Mouse (Mus musculus) kidney, adult 2 months (tissue): ENCODE measurements around the gene Cope. TPM values are rescaled to one million over a fixed set of nuclear protein-coding genes. Genes with fewer than 3 reads are reported as not detected.
A peak's percentile ranks its signal among the peaks of the same experiment; 100 is the strongest.

Experiments
- DNase-seq: peaks from one replicate; pipeline ENCODE4 v3.0.0; 2021
- H3K27ac ChIP-seq: fragments of 200-500 bp; 2 replicates; pipeline ENCODE4 v1.5.1; 2012; ENCODE audit warnings: low read depth, low read length, control low read depth, inconsistent platforms; ENCODE audit not compliant: insufficient read depth
- H3K27me3 ChIP-seq: fragments of 200-500 bp; replicated peaks from 2 replicates; pipeline ENCODE4 v1.6.1; 2012; ENCODE audit warnings: mild to moderate bottlenecking, moderate library complexity, low read length, inconsistent platforms; ENCODE audit not compliant: control insufficient read depth, insufficient read depth
- H3K36me3 ChIP-seq: fragments of 200-500 bp; 2 replicates; pipeline ENCODE4 v1.6.1; 2012; ENCODE audit warnings: mild to moderate bottlenecking, moderate library complexity, low read length, inconsistent platforms; ENCODE audit not compliant: control insufficient read depth, insufficient read depth
- H3K4me1 ChIP-seq: fragments of 200-500 bp; 2 replicates; pipeline ENCODE4 v1.6.1; 2011; ENCODE audit warnings: low read length; ENCODE audit not compliant: control insufficient read depth, insufficient read depth
- H3K4me3 ChIP-seq: fragments of 200-500 bp; 2 replicates; pipeline ENCODE4 v1.5.1; 2011; ENCODE audit warnings: mild to moderate bottlenecking, low read depth, low read length, control low read depth; ENCODE audit not compliant: insufficient read depth
- CTCF ChIP-seq: fragments of 200-500 bp; conservative IDR thresholded peaks from 2 replicates; pipeline ENCODE4 v1.5.1; 2011; ENCODE audit warnings: low read depth, mild to moderate bottlenecking, control low read depth, low read length, moderate library complexity, mixed read lengths; ENCODE audit not compliant: insufficient read depth, insufficient read length
- POLR2A ChIP-seq: fragments of 200-500 bp; IDR thresholded peaks from one replicate; pipeline ENCODE4 v1.6.1; 2011; ENCODE audit warnings: low read depth, low read length, control low read depth
- WGBS: fragments of 180-500 bp; shearing (Covaris S2); methylation state at CpG from one replicate; pipeline ENCODE4 v1.1.7; 2018; 5-methylcytosine and 5-hydroxymethylcytosine counted together
- polyA plus RNA-seq: library from polyadenylated mRNA; depleted of rRNA; stranded (reverse); fragments of >200 nt; gene quantifications from 2 replicates; pipeline ENCODE4 v1.2.3, GENCODE M21; 2012

Gene Cope
- polyA plus RNA-seq, 1 experiment, result 277 TPM

DNA sequence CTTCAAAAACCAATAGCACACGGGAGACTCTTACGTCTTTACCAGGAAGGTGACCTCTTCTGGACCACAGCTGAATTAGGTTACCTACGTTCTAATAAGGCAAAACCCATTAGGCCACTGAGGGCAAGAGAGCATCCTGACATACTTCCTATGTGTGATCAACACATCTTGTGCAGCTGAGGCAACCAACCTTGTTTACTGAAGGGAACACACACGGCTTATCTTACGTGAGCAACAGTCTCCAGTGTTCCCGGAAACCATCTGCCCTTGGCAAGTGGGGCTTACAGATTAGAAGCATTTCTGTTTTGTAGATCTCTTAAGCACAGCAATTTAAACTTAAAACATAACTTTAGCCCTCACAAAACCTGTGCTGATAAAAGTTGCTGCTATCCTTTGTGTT lies 25.2 kb downstream of the Cope start:
- TF ChIP-seq CTCF (no peak), POLR2A (no peak)
- Histone ChIP-seq H3K27ac (no peak overlapping the region), H3K36me3 (peaks cover 3% of the 10 kb centered on the region; the same call in 1 of the 2 replicates), H3K27me3 (no peaks in the 10 kb centered on the region), H3K4me1 (no peaks in the 10 kb centered on the region), H3K4me3 (no peak overlapping the region)
- DNase-seq, result no peak
- 96% methylated on average over 6 of the region's 6 CpGs for WGBS

- Histone ChIP-seq H3K27ac (no peak within 1 kb of the TSS), H3K4me3 (no peak within 1 kb of the TSS), H3K27me3 (no peaks in the 10 kb centered on the region), H3K36me3 (peaks cover 3% of the 10 kb centered on the region; the same call in 1 of the 2 replicates), H3K4me1 (no peaks in the 10 kb centered on the region)
- no peak for DNase-seq
- TF ChIP-seq CTCF, result no peak
- TF ChIP-seq POLR2A, result no peak
- WGBS, result 43% methylated on average over 14 of the region's 14 CpGs
These were observed 27.0 kb downstream of the Cope start, which contains the start of gene Gdf1 for GRCm38 (mm10) chr8:70329124-70329834. Gene Gdf1 (plus strand): TSS chr8:70329817.

DNA sequence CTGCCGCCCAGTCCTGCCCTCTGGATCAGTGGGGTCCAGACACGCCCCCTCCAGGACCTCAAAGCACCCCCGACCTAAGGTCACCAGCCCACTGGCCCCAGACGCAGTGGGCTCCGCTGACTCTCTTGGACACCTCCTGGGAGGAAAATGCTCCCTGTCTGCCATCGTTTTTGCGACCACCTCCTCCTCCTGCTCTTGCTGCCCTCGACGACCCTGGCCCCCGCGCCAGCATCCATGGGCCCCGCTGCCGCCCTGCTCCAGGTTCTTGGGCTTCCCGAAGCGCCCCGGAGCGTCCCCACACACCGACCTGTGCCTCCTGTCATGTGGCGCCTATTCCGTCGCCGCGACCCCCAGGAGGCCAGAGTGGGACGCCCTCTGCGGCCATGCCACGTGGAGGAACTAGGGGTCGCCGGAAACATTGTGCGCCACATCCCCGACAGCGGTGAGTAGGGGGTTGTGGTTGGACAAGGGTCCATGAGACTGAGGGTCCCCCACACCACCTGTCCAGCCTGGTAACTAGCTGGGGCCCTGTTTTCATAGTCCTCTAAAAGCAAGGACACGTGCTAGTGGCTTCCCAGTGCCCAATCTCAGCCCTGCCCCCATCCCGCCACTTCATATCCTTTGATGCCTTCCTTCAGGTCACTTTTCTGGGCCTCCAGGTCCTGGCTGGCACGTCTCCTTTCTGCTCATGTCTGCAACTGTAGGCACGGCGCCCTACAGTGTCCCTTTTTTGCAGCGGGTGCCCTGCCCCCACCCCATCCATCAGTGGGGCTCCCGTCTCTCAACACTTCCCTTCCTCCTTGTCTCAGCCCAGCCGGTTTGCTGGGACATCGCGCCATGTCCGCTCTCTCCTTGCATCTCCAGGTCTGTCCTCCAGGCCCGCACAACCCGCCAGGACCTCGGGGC lies 27.8 kb downstream of the Cope start:
- TF ChIP-seq CTCF, result no peak
- TF ChIP-seq POLR2A, result no peak
- DNase-seq, result no peak
- Histone ChIP-seq H3K27ac (no peak overlapping the region), H3K4me3 (no peak overlapping the region), H3K27me3 (no peaks in the 10 kb centered on the region), H3K36me3 (peaks cover 3% of the 10 kb centered on the region), H3K4me1 (no peaks in the 10 kb centered on the region)
- 26% methylated on average over 45 of the region's 45 CpGs for WGBS

GRCm38 (mm10) chr8:70330741-70331364 lies 28.5 kb downstream of the Cope start:
- 55% methylated on average over 53 of the region's 53 CpGs for WGBS
- H3K27ac ChIP-seq, result no peak overlapping the region

DNA sequence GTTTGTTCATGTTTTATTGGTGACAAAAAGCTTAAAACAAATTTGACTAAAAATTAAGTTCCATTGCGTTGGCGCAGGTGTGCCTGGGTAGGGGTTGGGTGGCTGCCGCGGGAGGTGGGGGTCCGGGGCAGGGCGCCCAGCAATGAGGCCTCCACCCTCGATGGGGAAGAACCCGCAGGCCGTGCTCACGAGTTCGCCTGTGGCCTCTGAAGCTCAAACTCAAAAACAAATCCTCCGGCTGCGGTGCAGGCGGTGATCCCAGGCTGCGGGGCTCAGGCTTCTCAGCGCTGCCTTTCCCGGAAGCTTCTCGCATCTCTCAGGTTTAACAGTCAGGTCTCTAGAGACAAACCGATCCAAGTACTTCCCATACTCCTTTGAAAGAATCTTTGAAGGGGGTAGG lies 29.2 kb downstream of the Cope start:
- Histone ChIP-seq H3K27ac (no peak overlapping the region), H3K4me3 (no peak overlapping the region), H3K27me3 (no peaks in the 10 kb centered on the region), H3K4me1 (no peaks in the 10 kb centered on the region), H3K36me3 (peaks cover 3% of the 10 kb centered on the region)
- WGBS, result 93% methylated on average over 19 of the region's 19 CpGs
- DNase-seq, result no peak
- TF ChIP-seq CTCF (no peak), POLR2A (no peak)

More at GRCm38 (mm10) chr8:70330741-70331364, 28.5 kb downstream of the Cope start:
- no peaks in the 10 kb centered on the region for H3K27me3 ChIP-seq
- no peaks in the 10 kb centered on the region for H3K4me1 ChIP-seq
- no peak overlapping the region for H3K4me3 ChIP-seq
- TF ChIP-seq CTCF (no peak; the same call in 1 of the 2 replicates), POLR2A (no peak)
- DNase-seq, result no peak
- peaks cover 3% of the 10 kb centered on the region for H3K36me3 ChIP-seq

- peak; percentile 49 for DNase-seq
- Histone ChIP-seq H3K36me3 (peaks cover 3% of the 10 kb centered on the region), H3K27ac (no peak overlapping the region), H3K27me3 (no peaks in the 10 kb centered on the region), H3K4me3 (no peak overlapping the region), H3K4me1 (no peaks in the 10 kb centered on the region)
- 52% methylated on average over 41 of the region's 41 CpGs for WGBS
- TF ChIP-seq CTCF (no peak; the same call in 1 of the 2 replicates), POLR2A (no peak)
These were observed 30.0 kb downstream of the Cope start for GRCm38 (mm10) chr8:70332070-70332877.
